10 mouse cellular contexts compared by ENCODE assay signal in the genomic region with DNA sequence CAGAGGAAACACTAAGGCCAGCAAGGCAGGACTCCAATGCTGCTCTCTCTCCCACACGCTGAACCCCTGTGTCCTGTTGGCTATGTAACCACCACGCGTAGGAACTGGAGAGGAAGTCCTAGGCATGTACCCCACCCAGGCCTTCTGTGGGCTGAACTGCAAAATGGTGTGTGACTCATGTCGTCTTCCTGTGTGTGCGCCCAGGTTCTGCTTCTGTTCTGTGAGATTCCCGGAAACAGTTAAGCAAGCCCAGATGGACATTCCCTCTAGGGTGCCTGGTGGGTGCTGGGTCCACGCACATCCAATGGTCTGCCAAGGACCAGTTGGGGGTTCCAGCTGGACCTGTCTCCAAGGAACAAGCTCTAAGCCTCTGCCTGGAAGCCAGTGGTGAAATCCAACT. TPM values are rescaled to one million over a fixed set of nuclear protein-coding genes. Genes with fewer than 3 reads are reported as not detected.
A peak's percentile ranks its signal among the peaks of the same experiment; 100 is the strongest.
DNase-seq lines count a peak whose midpoint lies in the region; ATAC-seq and TF ChIP-seq lines count a peak whose summit lies in the region.
"Had no signal": no experiment of that assay in that cellular context is flagged by ENCODE, and none has a peak within 500 bp of the region (broad histone marks: within the 10 kb centered on the region; RNA-seq: fewer than 3 reads in every experiment).

No protein-coding gene starts in this region.

- TF ChIP-seq CTCF in midbrain, postnatal 0 days (IDR thresholded peaks at IDR 0.05), result no peak

- intact Hi-C loops in gastrocnemius, postnatal 14 days (cut with DNase I; ENCODE audit: low total_unique reads), result no loop called here

- no peak for ATAC-seq in midbrain, postnatal 0 days (ENCODE audit: low FRiP score)

- no peaks in the 10 kb centered on the region for H3K4me1 ChIP-seq in midbrain, postnatal 0 days (ENCODE audit: insufficient read depth, low read length)

- H3K9me3 ChIP-seq in midbrain, postnatal 0 days (ENCODE audit: low read length), result no peaks in the 10 kb centered on the region

- H3K27me3 ChIP-seq in midbrain, postnatal 0 days (ENCODE audit: insufficient read depth, low read length), result no peaks in the 10 kb centered on the region

- 88% methylated on average over 7 of the region's 7 CpGs for WGBS in midbrain, postnatal 0 days

- H3K36me3 ChIP-seq in midbrain, postnatal 0 days (ENCODE audit: insufficient read depth, low read length), result no peaks in the 10 kb centered on the region

- DNase-seq in adrenal gland, adult 2 months, result peak; percentile 50
- DNase-seq in adrenal gland, adult 18-20 months (ENCODE audit: low spot score in 2 of 2), result no peak
- peak; percentile 47 for DNase-seq in 3T3-L1 (ENCODE audit: low read depth, low spot score)
- peak; percentile 37 for DNase-seq in gastrocnemius, postnatal 14 days
- peak; percentile 29 to 69 for DNase-seq in kidney, postnatal 25 days
- no peak for DNase-seq in midbrain, postnatal 0 days (ENCODE audit: low spot score)
- no peak for DNase-seq in Muller cell, postnatal 12 days (ENCODE audit: inconsistent ontology term)
- DNase-seq in embryo, embryonic 10.5 days (ENCODE audit: low spot score), result no peak

- H3K4me3 ChIP-seq in midbrain, postnatal 0 days (ENCODE audit: low read depth, low read length), result no peak overlapping the region

- H3K27ac ChIP-seq in midbrain, postnatal 0 days (ENCODE audit: low read depth, low read length), result no peak overlapping the region

- H3K9ac ChIP-seq in midbrain, postnatal 0 days (replicated peaks; ENCODE audit: low read length, poor library complexity, severe bottlenecking), result no peak overlapping the region

- no peak overlapping the region for H3K4me2 ChIP-seq in midbrain, postnatal 0 days (ENCODE audit: low read depth, low read length, poor library complexity, severe bottlenecking)

RNA-seq across cellular contexts. Expression of a gene that starts 22.2 kb away (rescaled TPM):
- 10 to 100 TPM; 25.3 to 25.7 TPM for total RNA-seq in adrenal gland, adult 2 months (2021)
- polyA plus RNA-seq in adrenal gland, adult 2 months (2012; rRNA removed), result 61.3 and 75.6 TPM in 2 replicates
- 10 to 100 TPM; 18.1 to 39.3 TPM for total RNA-seq in adrenal gland, adult 18-20 months (2021)
- total RNA-seq in gastrocnemius, postnatal 14 days (2021), result 10 to 100 TPM; 14.6 to 14.8 TPM
- 2.7 and 3.6 TPM in 2 replicates for total RNA-seq in midbrain, postnatal 0 days (2014; rRNA removed)
- 0.63 and 1.1 TPM in 2 replicates for polyA plus RNA-seq in midbrain, postnatal 0 days (2015; fragmentation: Nextera tagmentation; extraction: Ambion mirVana)

RNA-seq across cellular contexts. Expression of a gene that starts 52.1 kb away (rescaled TPM):
- total RNA-seq in adrenal gland, adult 2 months (2021), result not detected
- polyA plus RNA-seq in adrenal gland, adult 2 months (2012; rRNA removed), result not detected in 2 replicates
- not detected for total RNA-seq in adrenal gland, adult 18-20 months (2021)
- total RNA-seq in gastrocnemius, postnatal 14 days (2021), result not detected
- not detected in 2 replicates for total RNA-seq in midbrain, postnatal 0 days (2014; rRNA removed)
- not detected in 2 replicates for polyA plus RNA-seq in midbrain, postnatal 0 days (2015; fragmentation: Nextera tagmentation; extraction: Ambion mirVana)
- polyA plus RNA-seq: frontal cortex, adult 2 months; liver, embryonic 16.5 days had no signal

Comparison
In these comparisons a context has a peak if more than half of its experiments do, and no peak if none do; other contexts are left out.
1. DNase-seq: peak in adrenal gland, adult 2 months (single experiment), 3T3-L1 (single experiment), gastrocnemius, postnatal 14 days (single experiment) and kidney, postnatal 25 days (2 of 2); none in adrenal gland, adult 18-20 months (0 of 2), midbrain, postnatal 0 days (single experiment), Muller cell, postnatal 12 days (single experiment) and embryo, embryonic 10.5 days (single experiment).